Mouse (Mus musculus): Measurements from ENCODE around the gene Gm21312. TPM values are rescaled to one million over a fixed set of nuclear protein-coding genes. Genes with fewer than 3 reads are reported as not detected.
"Not testable (repeated sequence)": the region's sequence is repeated elsewhere in the genome, so short reads cannot be mapped to it uniquely, and the experiment has no call there.

The Gm21312 gene
- not detected in 2 replicates for polyA plus RNA-seq (2015; fragmentation: Nextera tagmentation; extraction: Ambion mirVana)

DNA sequence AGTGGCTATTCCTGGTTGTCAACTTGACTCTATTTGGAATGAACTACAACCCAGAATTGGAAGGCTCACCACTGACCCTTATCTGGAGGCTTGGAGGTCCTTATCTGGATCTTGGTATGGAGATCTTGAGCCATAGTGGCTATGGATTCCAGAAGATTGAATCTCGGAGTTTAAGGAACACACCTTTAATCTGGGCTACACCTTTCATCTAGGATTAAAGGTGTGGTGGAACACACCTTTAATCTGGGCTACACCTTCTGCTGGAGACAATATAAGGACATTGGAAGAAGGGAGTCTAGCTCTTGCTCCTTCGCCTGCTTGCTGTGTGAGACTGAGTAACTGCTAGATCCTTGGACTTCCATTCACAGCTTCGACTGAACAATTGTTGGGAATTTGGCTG is at the start of gene Gm21312:
TSS of gene Gm21312 (plus strand) at position 301 of the 400 bp plus-strand sequence.
- not testable (repeated sequence) for H3K4me3 ChIP-seq (ENCODE audit: low read depth, low read length); H3K9ac ChIP-seq (ENCODE audit: low read length); H3K27ac ChIP-seq (replicated peaks); H3K4me1 ChIP-seq (replicated peaks; ENCODE audit: control insufficient read depth, insufficient read depth); H3K27me3 ChIP-seq (ENCODE audit: control insufficient read depth, insufficient read depth, low read length); H3K9me3 ChIP-seq (ENCODE audit: control insufficient read depth, low read length); ATAC-seq (ENCODE audit: low FRiP score, low TSS enrichment); DNase-seq (ENCODE audit: low spot score); H3K4me2 ChIP-seq (replicated peaks; ENCODE audit: low read depth); H3K36me3 ChIP-seq (ENCODE audit: control insufficient read depth, insufficient read depth, low read length)
- no CpG with 5 or more reads among the region's 3 CpGs for WGBS

DNA sequence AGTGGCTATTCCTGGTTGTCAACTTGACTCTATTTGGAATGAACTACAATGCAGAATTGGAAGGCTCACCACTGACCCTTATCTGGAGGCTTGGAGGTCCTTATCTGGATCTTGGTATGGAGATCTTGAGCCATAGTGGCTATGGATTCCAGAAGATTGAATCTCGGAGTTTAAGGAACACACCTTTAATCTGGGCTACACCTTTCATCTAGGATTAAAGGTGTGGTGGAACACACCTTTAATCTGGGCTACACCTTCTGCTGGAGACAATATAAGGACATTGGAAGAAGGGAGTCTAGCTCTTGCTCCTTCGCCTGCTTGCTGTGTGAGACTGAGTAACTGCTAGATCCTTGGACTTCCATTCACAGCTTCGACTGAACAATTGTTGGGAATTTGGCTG is 34.1 kb upstream of the Gm21312 start, which contains the start of gene Gm21293:
TSS of gene Gm21293 (plus strand) at position 301 of the 400 bp plus-strand sequence.
- H3K36me3 ChIP-seq (ENCODE audit: control insufficient read depth, insufficient read depth, low read length); H3K4me2 ChIP-seq (replicated peaks; ENCODE audit: low read depth); ATAC-seq (ENCODE audit: low FRiP score, low TSS enrichment); H3K4me3 ChIP-seq (ENCODE audit: low read depth, low read length); DNase-seq (ENCODE audit: low spot score); H3K4me1 ChIP-seq (replicated peaks; ENCODE audit: control insufficient read depth, insufficient read depth); H3K27me3 ChIP-seq (ENCODE audit: control insufficient read depth, insufficient read depth, low read length); H3K27ac ChIP-seq (replicated peaks); H3K9ac ChIP-seq (ENCODE audit: low read length); H3K9me3 ChIP-seq (ENCODE audit: control insufficient read depth, low read length): not testable (repeated sequence)
- no CpG with 5 or more reads among the region's 3 CpGs for WGBS

DNA sequence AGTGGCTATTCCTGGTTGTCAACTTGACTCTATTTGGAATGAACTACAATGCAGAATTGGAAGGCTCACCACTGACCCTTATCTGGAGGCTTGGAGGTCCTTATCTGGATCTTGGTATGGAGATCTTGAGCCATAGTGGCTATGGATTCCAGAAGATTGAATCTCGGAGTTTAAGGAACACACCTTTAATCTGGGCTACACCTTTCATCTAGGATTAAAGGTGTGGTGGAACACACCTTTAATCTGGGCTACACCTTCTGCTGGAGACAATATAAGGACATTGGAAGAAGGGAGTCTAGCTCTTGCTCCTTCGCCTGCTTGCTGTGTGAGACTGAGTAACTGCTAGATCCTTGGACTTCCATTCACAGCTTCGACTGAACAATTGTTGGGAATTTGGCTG is 25.6 kb upstream of the Gm21312 start, which contains the start of gene Gm6763:
TSS of gene Gm6763 (plus strand) at position 301 of the 400 bp plus-strand sequence.
- not testable (repeated sequence) for H3K36me3 ChIP-seq (ENCODE audit: control insufficient read depth, insufficient read depth, low read length); H3K4me1 ChIP-seq (replicated peaks; ENCODE audit: control insufficient read depth, insufficient read depth); H3K9me3 ChIP-seq (ENCODE audit: control insufficient read depth, low read length); DNase-seq (ENCODE audit: low spot score); H3K9ac ChIP-seq (ENCODE audit: low read length); H3K27me3 ChIP-seq (ENCODE audit: control insufficient read depth, insufficient read depth, low read length); ATAC-seq (ENCODE audit: low FRiP score, low TSS enrichment); H3K4me2 ChIP-seq (replicated peaks; ENCODE audit: low read depth); H3K4me3 ChIP-seq (ENCODE audit: low read depth, low read length); H3K27ac ChIP-seq (replicated peaks)
- no CpG with 5 or more reads among the region's 3 CpGs for WGBS

DNA sequence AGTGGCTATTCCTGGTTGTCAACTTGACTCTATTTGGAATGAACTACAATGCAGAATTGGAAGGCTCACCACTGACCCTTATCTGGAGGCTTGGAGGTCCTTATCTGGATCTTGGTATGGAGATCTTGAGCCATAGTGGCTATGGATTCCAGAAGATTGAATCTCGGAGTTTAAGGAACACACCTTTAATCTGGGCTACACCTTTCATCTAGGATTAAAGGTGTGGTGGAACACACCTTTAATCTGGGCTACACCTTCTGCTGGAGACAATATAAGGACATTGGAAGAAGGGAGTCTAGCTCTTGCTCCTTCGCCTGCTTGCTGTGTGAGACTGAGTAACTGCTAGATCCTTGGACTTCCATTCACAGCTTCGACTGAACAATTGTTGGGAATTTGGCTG is 17.1 kb upstream of the Gm21312 start, which contains the start of gene Gm8764:
TSS of gene Gm8764 (plus strand) at position 301 of the 400 bp plus-strand sequence.
- no CpG with 5 or more reads among the region's 3 CpGs for WGBS
- not testable (repeated sequence) for H3K27me3 ChIP-seq (ENCODE audit: control insufficient read depth, insufficient read depth, low read length); H3K27ac ChIP-seq (replicated peaks); DNase-seq (ENCODE audit: low spot score); H3K4me3 ChIP-seq (ENCODE audit: low read depth, low read length); H3K36me3 ChIP-seq (ENCODE audit: control insufficient read depth, insufficient read depth, low read length); H3K9me3 ChIP-seq (ENCODE audit: control insufficient read depth, low read length); H3K9ac ChIP-seq (ENCODE audit: low read length); ATAC-seq (ENCODE audit: low FRiP score, low TSS enrichment); H3K4me2 ChIP-seq (replicated peaks; ENCODE audit: low read depth); H3K4me1 ChIP-seq (replicated peaks; ENCODE audit: control insufficient read depth, insufficient read depth)

DNA sequence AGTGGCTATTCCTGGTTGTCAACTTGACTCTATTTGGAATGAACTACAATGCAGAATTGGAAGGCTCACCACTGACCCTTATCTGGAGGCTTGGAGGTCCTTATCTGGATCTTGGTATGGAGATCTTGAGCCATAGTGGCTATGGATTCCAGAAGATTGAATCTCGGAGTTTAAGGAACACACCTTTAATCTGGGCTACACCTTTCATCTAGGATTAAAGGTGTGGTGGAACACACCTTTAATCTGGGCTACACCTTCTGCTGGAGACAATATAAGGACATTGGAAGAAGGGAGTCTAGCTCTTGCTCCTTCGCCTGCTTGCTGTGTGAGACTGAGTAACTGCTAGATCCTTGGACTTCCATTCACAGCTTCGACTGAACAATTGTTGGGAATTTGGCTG is 8.6 kb upstream of the Gm21312 start, which contains the start of gene Gm21304:
TSS of gene Gm21304 (plus strand) at position 301 of the 400 bp plus-strand sequence.
- H3K9ac ChIP-seq (ENCODE audit: low read length); H3K4me1 ChIP-seq (replicated peaks; ENCODE audit: control insufficient read depth, insufficient read depth); DNase-seq (ENCODE audit: low spot score); H3K27me3 ChIP-seq (ENCODE audit: control insufficient read depth, insufficient read depth, low read length); ATAC-seq (ENCODE audit: low FRiP score, low TSS enrichment); H3K4me2 ChIP-seq (replicated peaks; ENCODE audit: low read depth); H3K9me3 ChIP-seq (ENCODE audit: control insufficient read depth, low read length); H3K36me3 ChIP-seq (ENCODE audit: control insufficient read depth, insufficient read depth, low read length); H3K27ac ChIP-seq (replicated peaks); H3K4me3 ChIP-seq (ENCODE audit: low read depth, low read length): not testable (repeated sequence)
- WGBS: no CpG with 5 or more reads among the region's 3 CpGs

DNA sequence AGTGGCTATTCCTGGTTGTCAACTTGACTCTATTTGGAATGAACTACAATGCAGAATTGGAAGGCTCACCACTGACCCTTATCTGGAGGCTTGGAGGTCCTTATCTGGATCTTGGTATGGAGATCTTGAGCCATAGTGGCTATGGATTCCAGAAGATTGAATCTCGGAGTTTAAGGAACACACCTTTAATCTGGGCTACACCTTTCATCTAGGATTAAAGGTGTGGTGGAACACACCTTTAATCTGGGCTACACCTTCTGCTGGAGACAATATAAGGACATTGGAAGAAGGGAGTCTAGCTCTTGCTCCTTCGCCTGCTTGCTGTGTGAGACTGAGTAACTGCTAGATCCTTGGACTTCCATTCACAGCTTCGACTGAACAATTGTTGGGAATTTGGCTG is 8.4 kb downstream of the Gm21312 start, which contains the start of gene Gm20765:
TSS of gene Gm20765 (plus strand) at position 301 of the 400 bp plus-strand sequence.
- H3K4me2 ChIP-seq (replicated peaks; ENCODE audit: low read depth); H3K9me3 ChIP-seq (ENCODE audit: control insufficient read depth, low read length); H3K36me3 ChIP-seq (ENCODE audit: control insufficient read depth, insufficient read depth, low read length); H3K27ac ChIP-seq (replicated peaks); H3K9ac ChIP-seq (ENCODE audit: low read length); ATAC-seq (ENCODE audit: low FRiP score, low TSS enrichment); DNase-seq (ENCODE audit: low spot score); H3K27me3 ChIP-seq (ENCODE audit: control insufficient read depth, insufficient read depth, low read length); H3K4me3 ChIP-seq (ENCODE audit: low read depth, low read length); H3K4me1 ChIP-seq (replicated peaks; ENCODE audit: control insufficient read depth, insufficient read depth): not testable (repeated sequence)
- no CpG with 5 or more reads among the region's 3 CpGs for WGBS

DNA sequence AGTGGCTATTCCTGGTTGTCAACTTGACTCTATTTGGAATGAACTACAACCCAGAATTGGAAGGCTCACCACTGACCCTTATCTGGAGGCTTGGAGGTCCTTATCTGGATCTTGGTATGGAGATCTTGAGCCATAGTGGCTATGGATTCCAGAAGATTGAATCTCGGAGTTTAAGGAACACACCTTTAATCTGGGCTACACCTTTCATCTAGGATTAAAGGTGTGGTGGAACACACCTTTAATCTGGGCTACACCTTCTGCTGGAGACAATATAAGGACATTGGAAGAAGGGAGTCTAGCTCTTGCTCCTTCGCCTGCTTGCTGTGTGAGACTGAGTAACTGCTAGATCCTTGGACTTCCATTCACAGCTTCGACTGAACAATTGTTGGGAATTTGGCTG is 16.9 kb downstream of the Gm21312 start, which contains the start of gene Gm4340:
TSS of gene Gm4340 (plus strand) at position 301 of the 400 bp plus-strand sequence.
- H3K4me1 ChIP-seq (replicated peaks; ENCODE audit: control insufficient read depth, insufficient read depth); H3K9ac ChIP-seq (ENCODE audit: low read length); H3K4me2 ChIP-seq (replicated peaks; ENCODE audit: low read depth); H3K36me3 ChIP-seq (ENCODE audit: control insufficient read depth, insufficient read depth, low read length); DNase-seq (ENCODE audit: low spot score); H3K27me3 ChIP-seq (ENCODE audit: control insufficient read depth, insufficient read depth, low read length); H3K27ac ChIP-seq (replicated peaks); H3K9me3 ChIP-seq (ENCODE audit: control insufficient read depth, low read length); ATAC-seq (ENCODE audit: low FRiP score, low TSS enrichment); H3K4me3 ChIP-seq (ENCODE audit: low read depth, low read length): not testable (repeated sequence)
- WGBS: no CpG with 5 or more reads among the region's 3 CpGs
